Mouse (Mus musculus): ENCODE results near the gene Tbc1d10a.
"Not testable (repeated sequence)": the region's sequence is repeated elsewhere in the genome, so short reads cannot be mapped to it uniquely, and the experiment has no call there.

The Tbc1d10a gene

DNA sequence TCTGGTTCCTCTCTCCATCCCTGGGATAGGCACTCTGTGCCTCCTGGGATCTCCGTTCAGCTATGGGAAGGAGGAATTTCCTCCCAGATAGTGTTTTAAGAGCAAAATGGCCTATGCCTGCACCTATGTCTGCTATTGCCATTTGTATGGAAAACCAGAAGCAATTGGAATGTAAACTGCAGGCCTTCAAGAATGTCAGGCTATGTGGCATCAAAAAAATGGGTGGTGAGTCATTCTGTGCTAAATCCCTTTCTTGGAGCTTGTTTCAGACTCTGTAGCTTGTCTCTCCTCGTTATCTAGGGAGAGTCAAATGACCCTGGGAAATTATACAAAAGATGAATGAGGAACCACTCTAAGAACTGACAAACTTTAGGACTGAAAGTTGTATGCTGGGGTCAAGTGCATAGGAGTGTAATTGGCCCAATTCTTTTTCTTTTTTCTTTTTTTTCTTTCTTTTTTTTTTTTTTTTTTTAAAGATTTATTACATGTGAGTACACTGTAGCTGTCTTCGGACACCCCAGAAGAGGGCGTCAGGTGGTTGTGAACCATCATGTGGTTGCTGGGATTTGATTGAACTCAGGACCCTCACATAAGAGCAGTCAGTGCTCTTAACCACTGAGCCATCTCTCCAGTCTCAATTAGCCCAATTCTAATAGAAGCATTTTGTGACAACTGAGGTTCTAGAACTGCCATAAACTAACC lies 2.2 kb upstream of the Tbc1d10a start:
- no peak for DNase-seq

DNA sequence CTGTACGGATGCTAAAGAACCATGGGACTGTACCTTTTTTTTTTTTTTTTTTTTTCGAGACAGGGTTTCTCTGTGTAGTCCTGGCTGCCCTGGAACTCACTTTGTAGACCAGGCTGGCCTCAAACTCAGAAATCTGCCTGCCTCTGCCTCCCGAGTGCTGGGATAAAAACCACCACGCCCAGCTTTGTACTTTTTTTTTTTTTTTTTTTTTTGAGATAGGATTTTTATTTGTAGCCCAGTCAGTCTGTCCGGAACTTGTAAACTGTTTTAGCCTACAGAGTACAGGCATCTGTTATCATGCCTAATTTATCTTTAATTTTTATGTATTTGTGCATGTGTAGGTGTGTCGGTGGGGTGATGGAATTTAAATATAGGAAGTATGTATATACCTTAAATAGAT lies 1.1 kb upstream of the Tbc1d10a start:
- DNase-seq: not testable (repeated sequence)

DNA sequence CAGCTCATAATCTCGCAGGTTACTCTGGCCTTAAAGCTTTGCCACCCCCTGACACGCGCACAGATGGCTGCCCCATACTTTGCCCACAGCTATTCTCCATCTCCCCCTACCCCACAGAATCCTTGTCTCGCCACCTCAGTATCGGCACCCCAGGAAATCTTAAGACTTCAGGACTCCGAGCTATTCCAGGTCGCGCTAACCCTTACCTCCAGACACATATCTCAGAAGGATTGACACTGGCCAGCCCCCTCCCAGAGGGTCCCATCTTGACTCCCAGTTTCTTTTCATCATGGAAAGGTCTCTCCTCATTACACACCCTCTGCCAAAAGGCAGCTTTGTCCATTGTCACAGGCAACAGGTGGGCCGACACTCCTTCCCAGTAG lies 720 bp downstream of the Tbc1d10a start:
- DNase-seq: no peak

DNA sequence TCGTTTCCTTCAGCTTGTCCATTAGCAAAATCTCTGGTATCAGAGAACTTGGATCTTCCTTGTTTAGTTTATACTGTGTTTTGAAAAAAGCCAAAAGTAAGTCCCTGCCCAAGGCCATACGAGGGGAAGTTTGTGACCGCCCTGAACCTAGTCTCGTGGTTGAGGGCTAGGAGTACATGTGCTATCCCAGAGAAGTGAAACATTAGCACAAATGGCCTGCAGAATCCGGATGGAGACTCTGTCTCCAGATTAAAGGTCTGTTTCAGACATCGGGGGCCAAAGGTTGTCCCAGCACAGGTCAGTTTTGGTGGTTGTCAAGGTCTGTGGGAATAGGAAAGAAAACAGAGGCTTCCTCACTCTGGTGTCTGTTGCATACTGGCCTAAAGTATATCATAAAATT lies 2.6 kb downstream of the Tbc1d10a start:
- peak; percentile 81 for DNase-seq

DNA sequence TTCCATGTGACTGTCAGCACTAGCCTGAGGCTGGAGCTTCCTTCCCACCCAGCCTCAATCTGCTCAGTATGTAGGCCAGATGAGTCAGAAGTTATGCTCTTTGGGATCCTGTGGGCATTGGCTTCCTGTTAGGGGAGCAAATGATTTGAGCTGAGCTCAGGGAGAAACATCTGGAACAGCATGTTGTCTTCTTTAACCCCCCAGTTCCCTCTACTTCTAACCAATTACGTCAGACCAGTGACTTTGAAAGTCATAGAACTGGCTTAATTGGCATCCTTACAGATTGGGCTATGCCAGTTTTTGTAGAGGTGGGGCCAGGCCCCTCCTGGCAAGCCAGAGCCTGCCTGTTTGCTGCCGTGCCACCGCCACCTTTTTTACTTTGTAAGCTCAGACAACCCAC lies 4.1 kb downstream of the Tbc1d10a start:
- no peak for DNase-seq

DNA sequence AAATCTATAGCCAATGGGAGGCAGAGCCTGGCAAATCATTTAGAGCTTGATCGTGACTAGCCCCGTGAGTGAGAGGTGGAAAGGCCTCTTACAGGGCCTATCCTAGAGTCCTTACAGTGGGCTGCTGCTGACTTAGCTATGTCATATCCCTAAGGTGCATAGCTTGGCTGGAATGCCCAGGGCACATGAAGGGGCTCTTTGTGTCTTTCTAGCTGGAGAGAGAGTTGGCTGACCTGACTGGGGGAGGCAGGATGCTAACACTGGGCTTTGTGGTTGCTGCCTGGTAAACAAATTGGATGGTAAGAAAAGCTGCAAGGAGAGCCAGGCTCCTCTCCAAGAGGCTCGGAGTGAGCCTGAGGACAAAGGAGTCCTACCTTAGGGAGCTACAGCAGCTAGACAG lies 6.2 kb downstream of the Tbc1d10a start:
- DNase-seq: no peak

DNA sequence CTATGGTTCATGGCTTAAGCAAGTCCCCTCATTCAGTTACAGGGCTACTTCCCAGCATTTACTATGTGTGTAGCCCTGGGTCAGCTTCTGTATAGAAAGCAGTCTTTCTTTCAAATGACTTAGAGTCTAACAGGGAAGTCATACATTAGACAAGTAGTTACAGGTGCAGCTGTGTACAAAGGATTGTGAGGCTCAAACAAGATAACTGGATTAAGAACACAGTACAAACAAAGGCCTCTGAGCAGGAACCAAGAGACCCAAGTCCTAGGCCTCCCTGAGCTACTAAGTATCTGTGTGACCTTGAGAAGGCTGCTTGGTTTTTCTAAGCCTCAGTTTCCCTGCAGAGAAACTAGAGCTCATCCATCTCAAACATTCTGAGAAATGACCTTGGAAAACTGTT lies 6.8 kb downstream of the Tbc1d10a start:
- DNase-seq: no peak

DNA sequence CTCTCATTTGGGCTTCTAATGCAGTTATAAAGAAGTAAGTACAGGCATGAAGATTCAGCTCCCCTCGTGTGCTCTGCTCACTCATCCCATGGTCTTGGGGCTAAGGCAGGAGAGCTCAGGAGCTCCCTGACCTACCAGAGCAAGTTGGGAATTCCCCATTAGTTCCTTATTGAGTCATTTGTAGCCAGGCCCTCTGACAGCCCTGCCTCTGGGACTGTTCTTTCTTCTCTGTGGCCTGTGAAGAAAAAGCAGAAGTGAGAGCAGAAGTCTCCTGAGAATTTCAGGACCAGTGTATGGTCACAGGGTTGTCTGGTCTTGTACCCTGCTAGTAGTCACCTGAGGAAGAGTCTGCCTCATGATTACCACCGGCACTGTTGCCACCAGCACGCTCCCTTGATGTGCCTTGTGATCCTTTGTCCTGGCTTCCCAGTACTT lies 9.0 kb downstream of the Tbc1d10a start:
- no peak for DNase-seq

DNA sequence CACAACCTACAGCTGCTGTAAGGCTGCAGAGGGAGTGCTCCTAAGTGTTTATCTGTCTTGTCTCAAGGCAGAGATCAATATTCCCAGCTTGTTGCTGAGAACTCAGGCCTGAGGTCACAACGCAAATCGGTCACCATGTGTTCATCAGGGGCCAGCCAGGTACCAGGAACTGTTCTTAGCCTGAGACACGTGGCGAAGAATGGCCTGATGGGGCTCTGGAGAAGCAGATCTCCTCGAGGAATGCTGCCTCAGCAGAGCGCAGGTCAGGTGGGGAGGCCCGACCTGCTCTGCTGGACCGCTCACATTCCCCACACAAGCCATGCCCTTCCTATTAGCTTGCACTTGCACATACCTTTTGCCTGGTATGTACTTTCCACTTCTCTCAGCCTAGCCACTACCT lies 10.0 kb downstream of the Tbc1d10a start:
- DNase-seq: peak; percentile 85

DNA sequence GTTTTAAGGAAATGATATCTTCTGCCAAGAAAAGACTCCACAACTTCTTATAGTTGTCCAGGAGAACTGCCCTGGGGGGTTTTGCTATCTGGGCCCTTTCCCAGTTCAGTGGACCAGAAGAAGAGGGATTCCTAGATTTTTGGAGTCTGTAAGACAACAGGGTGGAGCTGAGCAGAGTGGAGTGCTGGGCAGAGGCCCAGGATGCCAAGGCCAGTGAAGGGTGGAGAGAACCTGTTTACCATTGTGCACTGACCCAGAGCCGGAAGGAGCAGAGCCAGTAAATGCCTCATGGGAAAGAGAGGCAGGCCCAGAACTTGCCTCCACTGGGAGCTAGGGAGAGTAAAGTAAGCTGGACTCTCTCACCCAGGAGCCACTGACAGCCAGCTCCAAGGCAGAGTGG lies 11.1 kb downstream of the Tbc1d10a start:
- DNase-seq: peak; percentile 89

DNA sequence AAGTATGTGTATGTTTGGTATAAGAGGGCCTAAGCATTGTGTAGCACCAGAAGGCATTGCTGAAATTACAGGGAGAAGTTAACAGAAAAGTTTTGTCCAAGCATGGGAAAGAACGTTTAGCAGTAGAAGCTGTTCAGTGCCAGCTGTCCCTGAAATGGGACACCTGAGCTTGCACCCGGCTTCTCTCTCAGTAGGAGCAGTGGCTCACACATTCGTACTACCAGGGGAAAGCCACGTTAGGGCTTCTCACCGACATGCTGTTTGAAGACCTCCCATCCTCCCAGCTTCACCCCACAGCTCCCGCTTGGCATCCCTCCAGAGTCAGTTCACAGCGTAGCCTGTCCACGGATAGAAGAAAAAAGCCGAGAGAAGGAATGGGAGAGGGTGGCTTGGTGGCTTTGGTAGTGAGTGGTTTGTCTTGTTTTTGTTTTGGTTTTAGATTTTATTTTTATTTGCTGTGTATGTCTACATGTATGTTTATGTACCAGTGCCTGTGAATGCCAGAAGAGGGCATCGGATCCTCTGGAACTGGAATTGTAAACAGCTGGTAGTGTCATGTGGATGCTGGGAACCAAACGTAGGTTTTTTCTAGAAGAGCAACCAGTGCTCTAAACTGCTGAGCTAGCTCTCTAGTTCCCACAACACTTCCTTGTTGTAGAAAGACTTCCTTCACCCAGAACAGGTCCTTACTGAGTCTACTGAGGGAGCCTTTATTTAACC lies 15.6 kb downstream of the Tbc1d10a start:
- peak; percentile 50 for DNase-seq

DNA sequence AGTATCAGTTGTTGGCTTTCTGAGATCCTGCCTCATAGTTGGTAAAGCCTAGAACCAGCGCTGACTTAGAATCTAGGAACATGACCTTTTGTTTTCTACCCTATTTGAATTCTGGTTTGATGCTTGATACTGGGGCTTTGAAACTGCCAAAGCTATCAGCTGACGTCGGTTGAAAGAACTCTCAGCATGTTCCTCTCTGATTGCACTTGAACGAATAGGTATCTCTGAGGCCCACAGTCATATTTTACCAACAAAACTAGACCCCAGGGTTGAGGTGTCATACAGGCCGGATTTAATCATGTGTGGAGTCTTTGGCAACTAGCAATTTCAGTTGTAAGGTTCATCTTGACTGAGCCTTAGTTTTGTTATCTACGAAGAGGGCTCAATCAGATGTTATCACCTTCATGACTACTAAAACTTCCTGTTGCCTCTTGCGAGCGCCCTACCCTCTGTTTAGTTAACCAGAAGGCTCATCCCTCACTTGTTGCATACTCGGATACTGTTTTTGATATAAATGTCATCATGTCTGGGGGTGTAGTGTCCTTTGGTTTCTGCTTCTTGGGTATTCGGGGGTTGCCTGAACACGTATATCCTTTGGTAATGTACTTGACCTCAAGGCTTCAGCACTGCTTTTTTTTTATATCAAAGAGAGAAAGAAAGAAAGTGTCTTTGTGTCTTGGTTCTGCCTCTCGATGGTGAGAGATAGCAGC lies 16.6 kb downstream of the Tbc1d10a start:
- DNase-seq: no peak

DNA sequence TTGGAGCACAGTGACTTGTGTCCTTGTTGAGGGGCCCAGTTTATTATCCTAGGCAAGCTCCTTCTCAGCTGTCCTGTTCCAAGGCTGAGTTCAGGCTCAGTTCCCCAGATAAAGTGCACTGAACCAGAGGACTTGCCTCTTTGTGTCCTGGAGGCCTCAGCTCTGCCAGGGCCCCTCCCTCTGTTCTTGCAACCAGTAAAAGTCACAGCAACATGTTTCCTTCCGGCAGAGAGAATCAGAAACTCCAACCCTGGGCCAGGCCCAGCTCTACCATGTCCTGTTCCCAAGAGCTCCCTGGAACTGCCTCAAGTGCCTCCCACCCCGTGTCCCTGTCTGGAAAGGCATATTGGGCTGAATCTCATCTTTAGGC lies 17.1 kb downstream of the Tbc1d10a start:
- DNase-seq: peak; percentile 86

DNA sequence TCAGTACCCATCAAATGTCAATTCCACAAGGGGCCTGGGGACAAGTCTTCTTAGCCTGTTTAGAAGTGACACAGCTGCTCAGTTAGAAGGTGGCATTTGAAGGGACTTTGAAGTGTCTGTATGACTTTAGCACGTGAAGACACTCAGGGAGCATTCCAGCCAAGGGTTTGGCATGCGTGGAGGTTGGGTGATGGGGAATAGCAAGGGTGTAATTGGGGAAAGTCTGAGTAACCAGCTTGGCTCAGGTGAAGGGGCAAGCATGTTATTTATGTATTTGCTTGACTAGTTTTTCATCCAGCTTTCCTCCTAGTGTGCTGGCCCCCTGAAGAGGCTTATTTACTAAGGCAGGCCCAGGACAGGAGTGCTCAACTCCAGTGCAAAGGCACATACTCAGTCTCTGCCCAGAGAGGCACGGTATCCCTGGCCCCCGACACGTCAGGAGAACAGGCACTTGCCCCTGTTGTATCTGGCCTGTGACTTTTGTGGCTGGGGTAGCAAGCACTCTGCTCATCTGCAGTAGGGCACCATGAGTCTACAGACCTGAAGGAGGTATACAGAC lies 18.6 kb downstream of the Tbc1d10a start:
- DNase-seq: no peak

DNA sequence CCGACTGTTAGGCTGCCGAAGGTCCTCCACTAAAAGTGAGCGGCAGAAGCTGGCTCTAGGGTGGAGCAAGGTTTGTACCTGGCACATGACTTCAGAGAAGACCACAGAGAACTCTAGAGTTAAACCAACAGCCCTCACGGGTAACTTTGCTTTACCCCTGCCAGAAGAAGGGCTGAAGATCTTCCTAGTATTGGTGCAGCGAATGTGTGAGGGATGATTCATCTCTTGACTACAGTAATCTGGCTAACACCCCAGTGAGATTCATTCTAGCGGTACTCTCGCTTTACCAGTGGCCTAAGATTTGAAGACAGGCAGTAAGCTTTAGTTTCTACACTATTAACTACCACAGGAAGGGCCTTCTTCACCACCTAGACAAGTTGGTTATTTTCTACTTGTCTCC lies 19.4 kb downstream of the Tbc1d10a start:
- no peak for DNase-seq

DNA sequence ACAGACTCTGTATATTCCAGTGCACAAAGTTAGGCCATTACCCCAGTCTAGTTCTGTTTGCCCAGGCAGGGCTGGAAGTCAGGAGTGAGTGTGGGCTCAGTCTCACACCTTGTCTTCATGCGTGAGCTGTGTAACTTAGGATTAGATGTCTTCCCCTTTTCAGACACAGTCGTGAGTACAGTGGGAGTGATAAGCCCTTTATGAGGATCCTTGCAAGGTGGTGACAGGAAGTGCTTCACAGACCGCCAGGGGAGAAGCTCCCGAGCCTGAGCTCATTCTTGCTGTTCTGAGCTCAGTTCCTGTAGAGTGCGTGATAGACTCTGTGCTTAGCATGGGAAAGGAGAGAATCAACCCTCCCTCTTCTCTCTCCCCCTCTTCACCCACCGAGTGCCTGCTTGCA lies 20.0 kb downstream of the Tbc1d10a start:
- no peak for DNase-seq

DNA sequence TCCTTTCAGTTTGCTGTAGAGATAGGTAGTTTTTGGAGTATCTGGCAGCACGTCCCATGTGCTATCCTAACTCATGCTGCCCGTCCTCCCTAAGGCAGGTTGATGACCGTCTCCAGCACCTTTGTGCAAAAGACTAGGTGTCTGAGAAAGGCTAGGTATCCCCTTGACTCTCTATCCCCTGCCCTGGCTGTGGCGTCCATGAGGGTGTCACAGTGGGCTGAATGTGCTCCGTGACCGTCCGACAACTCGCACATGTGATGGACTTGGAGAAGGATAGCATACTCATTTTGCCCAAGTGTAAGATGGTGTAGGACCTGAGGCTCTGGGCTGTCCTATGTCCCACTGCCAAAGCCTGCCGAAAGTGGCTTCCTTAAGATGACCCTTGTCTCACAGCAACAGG lies 21.1 kb downstream of the Tbc1d10a start:
- no peak for DNase-seq

DNA sequence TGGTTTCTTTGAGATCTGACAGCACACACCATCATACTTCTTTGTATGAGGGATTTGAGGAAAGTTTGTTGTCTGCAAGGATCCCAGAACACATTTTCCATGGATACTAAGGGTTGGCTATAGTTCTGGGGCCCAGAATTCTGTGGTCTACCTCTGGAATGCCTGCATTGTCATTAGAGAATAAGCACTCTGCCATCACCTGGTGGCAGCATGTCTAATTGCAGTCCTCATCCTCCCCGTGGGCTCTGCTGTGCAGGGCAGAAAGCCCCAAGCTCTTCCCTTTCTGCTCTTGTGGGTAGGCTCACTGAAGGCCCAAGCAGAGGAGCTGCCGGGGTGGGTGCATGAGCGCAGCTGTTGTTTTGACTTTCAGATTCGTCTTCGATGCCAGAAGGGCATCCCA lies 23.0 kb downstream of the Tbc1d10a start:
- DNase-seq: no peak

DNA sequence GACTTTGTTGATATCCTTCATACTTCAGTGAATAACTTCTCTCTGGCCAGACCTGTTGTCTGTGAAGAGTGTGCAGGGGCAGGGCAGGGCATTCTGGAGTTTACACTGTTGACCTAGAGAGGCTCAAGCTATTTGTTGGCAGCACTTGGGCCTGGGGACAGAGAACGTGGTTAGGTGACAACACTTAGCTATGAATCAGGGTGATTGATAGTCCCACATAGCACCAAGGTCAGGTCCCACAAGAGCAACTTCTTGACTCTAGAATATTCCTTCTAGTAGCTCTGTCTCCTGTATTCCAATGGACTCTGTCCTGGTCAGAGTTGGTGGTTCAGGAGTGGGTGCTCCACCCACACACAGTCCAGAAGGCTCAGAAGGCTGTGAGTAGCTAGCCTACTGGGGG lies 24.2 kb downstream of the Tbc1d10a start:
- no peak for DNase-seq

DNA sequence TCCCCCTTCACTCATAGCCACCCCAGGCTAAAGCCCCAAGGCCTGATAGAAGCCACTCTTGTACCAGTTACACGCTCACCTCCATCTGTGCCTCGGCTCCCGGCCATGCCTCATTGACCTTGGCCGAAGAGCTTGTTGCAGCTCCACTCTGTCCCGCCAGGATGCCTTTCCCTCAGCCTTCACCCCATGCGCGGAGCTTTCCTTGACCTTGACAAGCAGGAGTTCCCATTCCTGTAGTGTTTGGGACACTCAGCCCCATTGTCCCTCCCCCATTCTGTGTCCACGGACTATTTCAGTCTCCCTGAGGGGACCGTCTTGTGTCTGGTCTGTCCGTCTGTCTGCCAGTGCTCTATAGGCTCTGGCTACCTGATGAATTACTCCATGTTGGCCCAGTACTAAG lies 26.5 kb downstream of the Tbc1d10a start:
- no peak for DNase-seq

DNA sequence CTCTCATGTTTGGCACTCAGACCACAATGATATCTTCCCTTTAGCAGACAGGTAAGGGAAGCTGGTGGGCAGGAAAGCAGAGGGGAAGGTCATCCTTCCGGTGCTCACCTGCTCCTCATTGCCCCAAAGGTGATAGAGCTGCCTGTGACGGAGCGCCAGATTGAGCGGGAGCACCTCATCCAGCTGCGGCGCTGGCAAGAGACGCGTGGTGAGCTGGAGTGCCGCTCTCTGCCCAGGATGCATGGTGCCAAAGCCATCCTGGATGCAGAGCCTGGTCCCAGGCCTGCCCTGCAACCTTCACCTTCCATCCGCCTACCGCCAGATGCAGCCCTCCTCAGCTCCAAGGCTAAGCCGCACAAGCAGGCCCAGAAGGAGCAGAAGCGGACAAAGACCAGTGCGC lies 28.0 kb downstream of the Tbc1d10a start:
- no peak for DNase-seq

DNA sequence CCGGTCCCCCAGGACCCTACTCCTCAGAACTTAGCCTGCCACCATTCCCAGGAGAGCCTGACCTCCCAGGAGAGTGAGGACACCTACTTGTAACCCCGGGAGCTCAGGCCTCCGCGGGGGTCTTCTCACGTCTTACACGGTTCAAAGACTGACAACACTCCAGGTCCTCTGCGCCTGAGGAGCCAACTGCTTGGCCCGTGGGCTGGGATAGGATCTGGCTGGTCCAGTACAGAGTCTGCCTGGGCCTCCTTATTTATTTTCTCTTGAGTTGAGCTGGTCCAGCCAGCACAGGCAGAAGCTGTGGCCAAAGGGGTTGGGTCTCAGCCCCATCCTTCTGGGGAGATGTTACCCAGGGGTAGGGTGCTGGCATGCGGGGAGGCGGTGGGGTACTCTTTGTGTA lies 28.5 kb downstream of the Tbc1d10a start:
- DNase-seq: no peak

DNA sequence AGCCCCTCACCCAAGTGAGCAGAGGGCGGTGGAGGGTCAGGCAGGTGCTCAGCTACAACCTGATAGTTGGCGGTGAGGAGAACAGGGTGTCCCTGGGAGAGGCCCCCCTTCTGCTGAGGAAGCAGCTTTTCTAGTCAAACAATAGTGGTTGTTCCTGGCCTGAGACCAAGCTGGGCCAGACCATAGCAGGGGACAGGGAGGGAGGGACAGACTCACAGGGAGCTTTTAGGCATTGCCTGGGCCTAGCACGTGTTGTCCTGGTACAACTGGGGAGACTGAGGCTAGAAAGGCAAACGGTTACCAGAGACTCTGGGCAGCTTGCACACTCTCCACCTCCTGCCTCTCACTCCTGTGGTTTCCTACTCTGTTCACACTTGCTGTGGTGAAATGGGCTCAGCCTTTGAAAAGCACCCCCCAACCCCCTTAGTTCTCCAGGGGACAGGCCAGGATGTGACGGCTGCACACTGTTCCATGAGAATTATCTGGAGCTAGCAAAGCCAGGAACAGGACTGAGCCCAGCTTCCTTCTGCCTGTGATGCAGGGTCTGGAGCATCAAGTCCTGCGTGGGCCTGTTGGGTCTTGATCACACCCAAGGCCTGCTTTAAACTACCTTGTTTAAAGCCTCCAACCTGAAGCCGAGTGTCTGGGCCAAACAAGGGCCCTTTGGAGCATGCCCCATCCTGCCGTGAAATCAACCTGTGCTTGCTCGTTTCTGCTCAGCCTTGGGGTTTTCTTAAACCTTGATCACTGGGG lies 29.8 kb downstream of the Tbc1d10a start:
- DNase-seq: peak; percentile 85
